9 mouse cellular contexts compared by ENCODE assay signal in the genomic region with DNA sequence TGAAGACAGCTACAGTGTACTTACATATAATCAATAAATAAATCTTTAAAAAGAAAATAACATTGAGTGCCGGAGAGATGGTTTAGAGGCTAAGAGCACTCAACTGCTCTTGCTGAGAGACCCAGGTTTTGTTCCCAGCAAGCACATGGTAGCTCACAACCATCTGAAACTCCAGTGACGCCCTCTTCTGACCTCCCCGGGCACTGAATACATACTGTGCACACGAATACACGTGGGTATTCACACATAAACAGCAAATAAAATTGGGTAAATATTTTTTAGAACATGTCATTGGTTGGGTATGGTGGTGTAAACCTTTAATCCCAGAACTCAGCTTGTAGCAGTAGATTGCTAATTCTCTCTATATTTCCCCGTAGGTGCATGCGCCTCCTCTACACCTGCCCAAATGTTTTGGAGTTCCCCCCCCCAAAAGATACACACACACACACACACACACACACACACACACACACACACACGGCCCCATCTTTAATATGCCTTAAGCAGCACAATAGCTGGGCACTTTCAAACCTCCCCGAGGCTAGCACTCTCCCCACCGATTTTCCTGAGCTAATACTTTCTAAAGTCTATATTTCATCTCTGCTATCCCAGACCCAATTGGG. TPM values are rescaled to one million over a fixed set of nuclear protein-coding genes. Genes with fewer than 3 reads are reported as not detected.
DNase-seq lines count a peak whose midpoint lies in the region; ATAC-seq and TF ChIP-seq lines count a peak whose summit lies in the region.
"Had no signal": no experiment of that assay in that cellular context is flagged by ENCODE, and none has a peak within 500 bp of the region (broad histone marks: within the 10 kb centered on the region; RNA-seq: fewer than 3 reads in every experiment).

No protein-coding gene starts in this region.

- peak overlapping the region; percentile 55 for H3K4me2 ChIP-seq in hindbrain, embryonic 12.5 days (replicated peaks)

- WGBS in hindbrain, embryonic 12.5 days: 54% methylated on average over 10 of the region's 10 CpGs

- H3K4me1 ChIP-seq in E14TG2a.4 (replicated peaks; ENCODE audit: low read depth, low read length): peaks cover 38% of the 10 kb centered on the region
- peaks cover 10% of the 10 kb centered on the region for H3K4me1 ChIP-seq in hindbrain, embryonic 12.5 days

- no peak for TF ChIP-seq CTCF in E14TG2a.4 (conservative IDR thresholded peaks at IDR 0.05; ENCODE audit: low read length)

- no peak overlapping the region for H3K27ac ChIP-seq in hindbrain, embryonic 12.5 days

- no peaks in the 10 kb centered on the region for H3K9me3 ChIP-seq in E14TG2a.4 (ENCODE audit: low read length)
- H3K9me3 ChIP-seq in hindbrain, embryonic 12.5 days (replicated peaks): no peaks in the 10 kb centered on the region

- no peak for ATAC-seq in hindbrain, embryonic 12.5 days (ENCODE audit: low FRiP score)
- ATAC-seq in megakaryocyte progenitor cell, adult 5-6 weeks (replicated peaks; ENCODE audit: poor library complexity): 0 out of 2 replicates have a peak, but pooled peaks have one; percentile 13

- no peaks in the 10 kb centered on the region for H3K27me3 ChIP-seq in E14TG2a.4 (ENCODE audit: insufficient read depth, low read length)
- no peaks in the 10 kb centered on the region for H3K27me3 ChIP-seq in hindbrain, embryonic 12.5 days

- H3K4me3 ChIP-seq in E14TG2a.4 (replicated peaks; ENCODE audit: low read length): peak overlapping the region; percentile 59
- H3K4me3 ChIP-seq in hindbrain, embryonic 12.5 days: peak overlapping the region; percentile 27

- peak; percentile 25 to 35 for DNase-seq in B cell, adult 2 months
- no peak for DNase-seq in layer of hippocampus, adult 9-11 months
- no peak for DNase-seq in T-cell, adult 2 months (ENCODE audit: low spot score)
- no peak for DNase-seq in right cerebral cortex, postnatal 36 days (ENCODE audit: low spot score in 2 of 2)
- DNase-seq: right cerebral cortex, adult 18-20 months had no signal

- H3K36me3 ChIP-seq in E14TG2a.4 (ENCODE audit: insufficient read depth, low read length): no peaks in the 10 kb centered on the region
- no peaks in the 10 kb centered on the region for H3K36me3 ChIP-seq in hindbrain, embryonic 12.5 days

- 0 out of 2 replicates have a peak overlapping the region, but pooled peaks have one; percentile 46 for H3K9ac ChIP-seq in hindbrain, embryonic 12.5 days

RNA-seq across cellular contexts. Expression of a gene that starts 10.9 kb away (rescaled TPM):
- 0.41 TPM in 1 of 2 replicates, not detected in the other for polyA plus RNA-seq in hindbrain, embryonic 12.5 days (2016; fragmentation: Nextera tagmentation; extraction: Ambion mirVana)
- 1.2 TPM in 1 of 2 replicates, not detected in the other for total RNA-seq in megakaryocyte progenitor cell, adult 5-6 weeks (2015)
- total RNA-seq in megakaryocyte progenitor cell, adult 5-6 weeks (2017): 0.79 TPM in 1 of 2 replicates, not detected in the other
- total RNA-seq: left cerebral cortex, adult 8-10 months had no signal

RNA-seq across cellular contexts. Expression of a gene that starts 24.5 kb away (rescaled TPM):
- 1,309 and 1,398 TPM in 2 replicates for polyA plus RNA-seq in hindbrain, embryonic 12.5 days (2016; fragmentation: Nextera tagmentation; extraction: Ambion mirVana)
- 336 and 338 TPM in 2 replicates for total RNA-seq in megakaryocyte progenitor cell, adult 5-6 weeks (2015)
- 357 and 368 TPM in 2 replicates for total RNA-seq in megakaryocyte progenitor cell, adult 5-6 weeks (2017)

Comparison
In these comparisons a context has a peak if more than half of its experiments do, and no peak if none do; other contexts are left out.
1. DNase-seq: peak in B cell, adult 2 months (2 of 2); none in layer of hippocampus, adult 9-11 months (single experiment), T-cell, adult 2 months (single experiment) and right cerebral cortex, postnatal 36 days (0 of 2).